Mouse (Mus musculus): ENCODE data around the gene Slc22a18.

GRCm38 (mm10) chr7:143506675-143507074, 33.1 kb downstream of the Slc22a18 start:
- TF ChIP-seq POLR2A (IDR thresholded peaks at IDR 0.05; ENCODE audit: extremely low read depth, insufficient read depth, low read length) (no peak), CTCF (IDR thresholded peaks at IDR 0.05; ENCODE audit: low read depth, low read length) (peak; percentile 46; the same call in 1 of the 2 replicates)

Data from liver, adult 2 months (tissue).